ENCODE assay signal across 23 mouse cellular contexts in the genomic region with DNA sequence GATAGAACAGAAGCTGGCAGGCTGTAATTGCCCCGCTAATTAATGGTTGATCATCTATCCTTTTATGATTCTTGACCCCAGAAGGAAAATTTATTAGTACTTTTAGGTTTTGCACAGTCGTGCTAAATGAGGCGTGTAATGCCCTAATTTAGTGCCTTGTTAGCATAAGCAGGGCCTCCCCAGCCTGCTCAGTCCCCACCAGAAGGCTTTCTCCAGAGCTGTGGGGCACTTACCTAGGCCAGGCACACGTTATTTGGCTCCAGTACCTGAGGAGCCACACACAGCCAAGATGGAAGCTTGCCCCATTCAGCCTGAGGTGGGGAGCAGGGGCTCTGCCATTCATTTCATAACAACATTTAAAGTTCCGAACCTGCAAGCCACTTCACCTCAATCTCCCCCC.
DNase-seq lines count a peak whose midpoint lies in the region; ATAC-seq and TF ChIP-seq lines count a peak whose summit lies in the region.
"Had no signal": no experiment of that assay in that cellular context is flagged by ENCODE, and none has a peak within 500 bp of the region (broad histone marks: within the 10 kb centered on the region; RNA-seq: fewer than 3 reads in every experiment).

No protein-coding gene starts in this region.

- H3K27ac ChIP-seq in forebrain, embryonic 12.5 days: no peak overlapping the region
- no peak overlapping the region for H3K27ac ChIP-seq in forebrain, postnatal 0 days (ENCODE audit: low read depth, low read length)
- H3K27ac ChIP-seq in hindbrain, postnatal 0 days: no peak overlapping the region
- H3K27ac ChIP-seq in hindbrain, embryonic 14.5 days: no peak overlapping the region
- peak overlapping the region; percentile 2; the same call in 1 of the 2 replicates for H3K27ac ChIP-seq in embryonic facial prominence, embryonic 10.5 days (replicated peaks)
- H3K27ac ChIP-seq: embryonic facial prominence, embryonic 12.5 days; heart, embryonic 10.5 days; layer of hippocampus, adult 2 months; limb, embryonic 12.5 days; stomach, embryonic 15.5 days had no signal

- H3K9me3 ChIP-seq in forebrain, embryonic 12.5 days: no peaks in the 10 kb centered on the region
- no peaks in the 10 kb centered on the region for H3K9me3 ChIP-seq in forebrain, postnatal 0 days (ENCODE audit: low read length)
- no peaks in the 10 kb centered on the region for H3K9me3 ChIP-seq in hindbrain, postnatal 0 days (ENCODE audit: low read length)
- H3K9me3 ChIP-seq in hindbrain, embryonic 14.5 days (ENCODE audit: control insufficient read depth, low read length): no peaks in the 10 kb centered on the region
- no peaks in the 10 kb centered on the region for H3K9me3 ChIP-seq in embryonic facial prominence, embryonic 10.5 days
- H3K9me3 ChIP-seq: embryonic facial prominence, embryonic 12.5 days; heart, embryonic 10.5 days; limb, embryonic 12.5 days; stomach, embryonic 15.5 days had no signal

- H3K9ac ChIP-seq in forebrain, embryonic 12.5 days: no peak overlapping the region
- H3K9ac ChIP-seq in forebrain, postnatal 0 days: no peak overlapping the region
- H3K9ac ChIP-seq in hindbrain, postnatal 0 days (replicated peaks; ENCODE audit: low read length): 0 out of 2 replicates have a peak overlapping the region, but pooled peaks have one; percentile 2
- no peak overlapping the region for H3K9ac ChIP-seq in hindbrain, embryonic 14.5 days
- H3K9ac ChIP-seq: embryonic facial prominence, embryonic 12.5 days; limb, embryonic 12.5 days; liver, postnatal 0 days; stomach, embryonic 15.5 days had no signal

- H3K27me3 ChIP-seq in forebrain, embryonic 12.5 days: peaks cover 94% of the 10 kb centered on the region
- H3K27me3 ChIP-seq in forebrain, postnatal 0 days (ENCODE audit: insufficient read depth, low read length): 0 out of 2 replicates have a peak, but pooled peaks cover 8% of the 10 kb centered on the region
- peaks cover 58% of the 10 kb centered on the region for H3K27me3 ChIP-seq in hindbrain, postnatal 0 days (ENCODE audit: insufficient read depth, low read length)
- peaks cover 98% of the 10 kb centered on the region for H3K27me3 ChIP-seq in hindbrain, embryonic 14.5 days (ENCODE audit: control insufficient read depth, insufficient read depth, low read length)
- H3K27me3 ChIP-seq in embryonic facial prominence, embryonic 10.5 days (replicated peaks; ENCODE audit: low read depth, poor library complexity, severe bottlenecking): peaks cover 97% of the 10 kb centered on the region
- H3K27me3 ChIP-seq: stomach, embryonic 15.5 days had no signal

- no peak overlapping the region for H3K4me3 ChIP-seq in forebrain, embryonic 12.5 days (replicated peaks)
- H3K4me3 ChIP-seq in forebrain, postnatal 0 days (ENCODE audit: low read depth, low read length): no peak overlapping the region
- H3K4me3 ChIP-seq in hindbrain, postnatal 0 days (ENCODE audit: low read length): no peak overlapping the region
- no peak overlapping the region for H3K4me3 ChIP-seq in hindbrain, embryonic 14.5 days (replicated peaks; ENCODE audit: low read length)
- H3K4me3 ChIP-seq in embryonic facial prominence, embryonic 10.5 days: no peak overlapping the region
- H3K4me3 ChIP-seq: embryonic facial prominence, embryonic 12.5 days; heart, embryonic 10.5 days; layer of hippocampus, adult 2 months; limb, embryonic 12.5 days; stomach, embryonic 15.5 days had no signal

- no peak for TF ChIP-seq CTCF in forebrain, postnatal 0 days (IDR thresholded peaks at IDR 0.05; ENCODE audit: low read depth)
- no peak for TF ChIP-seq CTCF in hindbrain, postnatal 0 days (IDR thresholded peaks at IDR 0.05; ENCODE audit: low read depth)

- ATAC-seq in forebrain, embryonic 12.5 days (ENCODE audit: low FRiP score): peak; percentile 30; the same call in 1 of the 2 replicates
- ATAC-seq in forebrain, postnatal 0 days: no peak
- no peak for ATAC-seq in hindbrain, postnatal 0 days
- ATAC-seq in hindbrain, embryonic 14.5 days (ENCODE audit: low FRiP score): no peak
- ATAC-seq: liver, postnatal 0 days had no signal

- H3K4me2 ChIP-seq in forebrain, embryonic 12.5 days: no peak overlapping the region
- H3K4me2 ChIP-seq in forebrain, postnatal 0 days (ENCODE audit: low read depth): no peak overlapping the region
- no peak overlapping the region for H3K4me2 ChIP-seq in hindbrain, postnatal 0 days (ENCODE audit: low read depth, low read length)
- no peak overlapping the region for H3K4me2 ChIP-seq in hindbrain, embryonic 14.5 days (replicated peaks)
- H3K4me2 ChIP-seq: embryonic facial prominence, embryonic 12.5 days; limb, embryonic 12.5 days; liver, embryonic 11.5 days; midbrain, embryonic 11.5 days; stomach, embryonic 15.5 days had no signal

- 37% methylated on average over 5 of the region's 5 CpGs for WGBS in forebrain, embryonic 12.5 days
- 30% methylated on average over 5 of the region's 5 CpGs for WGBS in forebrain, postnatal 0 days
- WGBS in hindbrain, postnatal 0 days: 48% methylated on average over 5 of the region's 5 CpGs
- 57% methylated on average over 5 of the region's 5 CpGs for WGBS in hindbrain, embryonic 14.5 days
- WGBS in embryonic facial prominence, embryonic 10.5 days: 50% methylated on average over 5 of the region's 5 CpGs

- DNase-seq in forebrain, postnatal 0 days: no peak
- peak; percentile 32 for DNase-seq in hindbrain, postnatal 0 days (ENCODE audit: low spot score)
- no peak for DNase-seq in hindbrain, embryonic 14.5 days (ENCODE audit: low spot score)
- DNase-seq in embryonic facial prominence, embryonic 10.5 days (ENCODE audit: low spot score): no peak
- DNase-seq in retina, embryonic 14.5 days (ENCODE audit: low spot score): peak; percentile 54
- no peak for DNase-seq in heart, adult 18-20 months
- DNase-seq in lung, adult 18-20 months: no peak
- DNase-seq: adrenal gland, postnatal 36 days; cerebellum, adult 11 months; kidney, adult 8-10 months; kidney, postnatal 25 days; liver, postnatal 0 days; lung, postnatal 10 days; right cerebral cortex, adult 18-20 months; thymus, postnatal 25 days had no signal

- peaks cover 27% of the 10 kb centered on the region for H3K4me1 ChIP-seq in forebrain, embryonic 12.5 days
- H3K4me1 ChIP-seq in forebrain, postnatal 0 days (ENCODE audit: insufficient read depth): 0 out of 2 replicates have a peak, but pooled peaks cover 3% of the 10 kb centered on the region
- 0 out of 2 replicates have a peak, but pooled peaks cover 9% of the 10 kb centered on the region for H3K4me1 ChIP-seq in hindbrain, postnatal 0 days (ENCODE audit: insufficient read depth, low read length)
- H3K4me1 ChIP-seq in hindbrain, embryonic 14.5 days (replicated peaks; ENCODE audit: control insufficient read depth, insufficient read depth, low read length): peaks cover 7% of the 10 kb centered on the region; the same call in 1 of the 2 replicates
- peaks cover 65% of the 10 kb centered on the region for H3K4me1 ChIP-seq in embryonic facial prominence, embryonic 10.5 days

- H3K36me3 ChIP-seq in forebrain, embryonic 12.5 days (replicated peaks): no peaks in the 10 kb centered on the region
- no peaks in the 10 kb centered on the region for H3K36me3 ChIP-seq in forebrain, postnatal 0 days (ENCODE audit: insufficient read depth)
- no peaks in the 10 kb centered on the region for H3K36me3 ChIP-seq in hindbrain, postnatal 0 days (ENCODE audit: insufficient read depth, low read length)
- no peaks in the 10 kb centered on the region for H3K36me3 ChIP-seq in hindbrain, embryonic 14.5 days (replicated peaks; ENCODE audit: control insufficient read depth, insufficient read depth)
- no peaks in the 10 kb centered on the region for H3K36me3 ChIP-seq in embryonic facial prominence, embryonic 10.5 days (replicated peaks)
- H3K36me3 ChIP-seq: embryonic facial prominence, embryonic 12.5 days; heart, embryonic 10.5 days; limb, embryonic 12.5 days; stomach, embryonic 15.5 days had no signal

Comparison
In these comparisons a context has a peak if more than half of its experiments do, and no peak if none do; other contexts are left out.
1. DNase-seq: peak in hindbrain, postnatal 0 days (single experiment) and retina, embryonic 14.5 days (single experiment); none in forebrain, postnatal 0 days (single experiment), hindbrain, embryonic 14.5 days (single experiment), embryonic facial prominence, embryonic 10.5 days (single experiment), heart, adult 18-20 months (0 of 2) and lung, adult 18-20 months (0 of 2).